Mouse (Mus musculus): ENCODE results near the gene Dnajb7. TPM values are rescaled to one million over a fixed set of nuclear protein-coding genes. Genes with fewer than 3 reads are reported as not detected.

Dnajb7 gene
- polyA plus RNA-seq, 1 experiment from 2014 or later, result 1.0 TPM

GRCm38 (mm10) chr15:81378845-81379244, 29.3 kb downstream of the Dnajb7 start:
- Histone ChIP-seq H3K9ac (ENCODE audit: low read depth, low read length) (no peak overlapping the region), H3K36me3 (ENCODE audit: control insufficient read depth, insufficient read depth, low read length) (peaks cover 31% of the 10 kb centered on the region), H3K27ac (ENCODE audit: low read length) (no peak overlapping the region), H3K4me3 (ENCODE audit: low read depth, low read length) (no peak overlapping the region), H3K27me3 (ENCODE audit: control insufficient read depth, insufficient read depth, low read depth, low read length) (no peaks in the 10 kb centered on the region), H3K4me2 (ENCODE audit: low read length) (no peak overlapping the region), H3K9me3 (replicated peaks; ENCODE audit: control insufficient read depth, low read length, poor library complexity, severe bottlenecking) (no peaks in the 10 kb centered on the region), H3K4me1 (ENCODE audit: control insufficient read depth, insufficient read depth, low read length) (no peaks in the 10 kb centered on the region)
- ATAC-seq, result no peak
- WGBS, result 88% methylated on average over 2 of the region's 2 CpGs

DNA sequence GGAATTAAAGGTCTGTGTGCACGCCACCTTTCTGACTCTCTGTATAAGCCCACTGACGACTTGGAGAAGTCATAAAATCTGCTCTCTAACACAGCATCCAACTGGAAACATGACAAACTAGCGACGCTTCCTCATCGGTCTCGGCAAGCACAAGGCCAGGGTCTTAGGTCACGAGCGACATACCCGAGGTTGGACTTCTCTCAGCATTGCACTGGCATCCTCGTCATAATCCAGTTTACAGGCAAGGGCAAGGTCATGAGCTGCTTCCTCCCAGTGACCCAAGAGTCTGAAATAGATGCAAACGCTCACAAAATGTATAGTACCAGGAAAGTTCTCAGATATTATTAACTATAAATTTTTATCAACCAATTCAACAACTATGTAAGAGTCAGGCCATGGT, 33.5 kb downstream of the Dnajb7 start:
- no peaks in the 10 kb centered on the region for H3K4me1 ChIP-seq (ENCODE audit: control insufficient read depth, insufficient read depth, low read length)
- no peak overlapping the region for H3K4me3 ChIP-seq (ENCODE audit: low read depth, low read length)
- H3K9me3 ChIP-seq (replicated peaks; ENCODE audit: control insufficient read depth, low read length, poor library complexity, severe bottlenecking), result no peaks in the 10 kb centered on the region
- H3K4me2 ChIP-seq (ENCODE audit: low read length), result no peak overlapping the region
- 93% methylated on average over 11 of the region's 11 CpGs for WGBS
- H3K9ac ChIP-seq (ENCODE audit: low read depth, low read length), result no peak overlapping the region
- no peak overlapping the region for H3K27ac ChIP-seq (ENCODE audit: low read length)
- ATAC-seq, result no peak
- H3K36me3 ChIP-seq (ENCODE audit: control insufficient read depth, insufficient read depth, low read length), result peaks cover 37% of the 10 kb centered on the region
- no peaks in the 10 kb centered on the region for H3K27me3 ChIP-seq (ENCODE audit: control insufficient read depth, insufficient read depth, low read depth, low read length)

DNA sequence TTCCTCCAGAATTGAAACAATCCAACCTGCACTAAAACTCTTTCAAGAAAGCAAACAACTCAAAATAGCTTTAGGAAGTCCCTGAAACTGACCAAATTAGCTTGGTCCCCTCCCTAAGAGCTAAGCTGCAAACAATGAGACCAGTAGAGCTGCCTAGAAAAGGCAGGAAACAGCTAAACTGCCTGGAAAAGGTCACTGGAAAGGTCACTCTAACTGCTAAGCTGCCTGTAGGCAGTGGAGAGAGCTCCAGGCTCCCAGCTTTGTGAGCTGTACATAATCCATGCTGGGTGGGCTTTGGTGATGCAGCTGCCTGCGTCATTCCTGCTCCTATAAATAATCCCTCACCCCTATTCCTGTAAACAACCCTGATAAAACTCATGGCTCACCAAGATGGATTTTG, 37.7 kb downstream of the Dnajb7 start:
- Histone ChIP-seq H3K27ac (ENCODE audit: low read length) (no peak overlapping the region), H3K4me3 (ENCODE audit: low read depth, low read length) (no peak overlapping the region), H3K4me1 (ENCODE audit: control insufficient read depth, insufficient read depth, low read length) (no peaks in the 10 kb centered on the region), H3K9ac (ENCODE audit: low read depth, low read length) (no peak overlapping the region), H3K27me3 (ENCODE audit: control insufficient read depth, insufficient read depth, low read depth, low read length) (no peaks in the 10 kb centered on the region), H3K4me2 (ENCODE audit: low read length) (no peak overlapping the region), H3K36me3 (ENCODE audit: control insufficient read depth, insufficient read depth, low read length) (peaks cover 41% of the 10 kb centered on the region), H3K9me3 (replicated peaks; ENCODE audit: control insufficient read depth, low read length, poor library complexity, severe bottlenecking) (no peaks in the 10 kb centered on the region)
- WGBS, result 22% methylated on average over 1 of the region's 1 CpGs
- no peak for ATAC-seq

- Histone ChIP-seq H3K9me3 (replicated peaks; ENCODE audit: control insufficient read depth, low read length, poor library complexity, severe bottlenecking) (no peaks in the 10 kb centered on the region), H3K27me3 (ENCODE audit: control insufficient read depth, insufficient read depth, low read depth, low read length) (no peaks in the 10 kb centered on the region), H3K36me3 (ENCODE audit: control insufficient read depth, insufficient read depth, low read length) (peaks cover 38% of the 10 kb centered on the region), H3K4me2 (ENCODE audit: low read length) (no peak overlapping the region), H3K4me1 (ENCODE audit: control insufficient read depth, insufficient read depth, low read length) (no peaks in the 10 kb centered on the region), H3K27ac (ENCODE audit: low read length) (no peak overlapping the region), H3K4me3 (ENCODE audit: low read depth, low read length) (no peak overlapping the region), H3K9ac (ENCODE audit: low read depth, low read length) (no peak overlapping the region)
- ATAC-seq, result no peak
- 100% methylated on average over 1 of the region's 1 CpGs for WGBS
These were observed 39.5 kb downstream of the Dnajb7 start for GRCm38 (mm10) chr15:81368601-81369000.

- no peak for ATAC-seq
- Histone ChIP-seq H3K4me2 (ENCODE audit: low read length) (no peak overlapping the region), H3K9me3 (replicated peaks; ENCODE audit: control insufficient read depth, low read length, poor library complexity, severe bottlenecking) (no peaks in the 10 kb centered on the region), H3K36me3 (ENCODE audit: control insufficient read depth, insufficient read depth, low read length) (peaks cover 24% of the 10 kb centered on the region), H3K4me3 (ENCODE audit: low read depth, low read length) (no peak overlapping the region), H3K27me3 (ENCODE audit: control insufficient read depth, insufficient read depth, low read depth, low read length) (no peaks in the 10 kb centered on the region), H3K27ac (ENCODE audit: low read length) (no peak overlapping the region), H3K4me1 (ENCODE audit: control insufficient read depth, insufficient read depth, low read length) (no peaks in the 10 kb centered on the region), H3K9ac (ENCODE audit: low read depth, low read length) (no peak overlapping the region)
- WGBS, result 91% methylated on average over 4 of the region's 4 CpGs
These were observed 41.9 kb downstream of the Dnajb7 start for GRCm38 (mm10) chr15:81366241-81366640.

DNA sequence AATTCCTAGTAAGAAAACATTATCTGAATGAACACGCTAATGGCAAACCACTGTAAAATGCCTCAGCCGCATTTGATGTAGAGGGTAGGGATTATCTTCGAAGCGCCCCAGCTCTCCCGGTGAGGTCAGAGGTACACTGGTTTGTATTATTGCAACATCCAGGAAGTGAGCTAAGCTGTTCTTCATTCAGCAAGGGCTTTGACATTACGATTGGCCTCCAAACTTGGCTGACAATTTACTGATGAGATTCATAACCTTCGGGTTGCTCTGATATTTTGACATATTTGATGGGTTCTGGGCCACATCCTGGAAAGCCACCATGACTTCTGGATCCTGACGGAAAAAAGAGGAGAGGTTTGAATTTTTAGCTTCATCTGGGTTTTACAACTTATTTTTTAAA, 42.9 kb downstream of the Dnajb7 start:
- Histone ChIP-seq H3K27me3 (ENCODE audit: control insufficient read depth, insufficient read depth, low read depth, low read length) (no peaks in the 10 kb centered on the region), H3K36me3 (ENCODE audit: control insufficient read depth, insufficient read depth, low read length) (peaks cover 21% of the 10 kb centered on the region), H3K27ac (ENCODE audit: low read length) (no peak overlapping the region), H3K4me3 (ENCODE audit: low read depth, low read length) (no peak overlapping the region), H3K9me3 (replicated peaks; ENCODE audit: control insufficient read depth, low read length, poor library complexity, severe bottlenecking) (no peaks in the 10 kb centered on the region), H3K4me2 (ENCODE audit: low read length) (no peak overlapping the region), H3K4me1 (ENCODE audit: control insufficient read depth, insufficient read depth, low read length) (0 out of 2 replicates have a peak, but pooled peaks cover 2% of the 10 kb centered on the region), H3K9ac (ENCODE audit: low read depth, low read length) (no peak overlapping the region)
- ATAC-seq, result no peak
- WGBS, result 89% methylated on average over 8 of the region's 8 CpGs

- Histone ChIP-seq H3K27ac (ENCODE audit: low read length) (no peak overlapping the region), H3K36me3 (ENCODE audit: control insufficient read depth, insufficient read depth, low read length) (peaks cover 21% of the 10 kb centered on the region), H3K9me3 (replicated peaks; ENCODE audit: control insufficient read depth, low read length, poor library complexity, severe bottlenecking) (no peaks in the 10 kb centered on the region), H3K4me1 (ENCODE audit: control insufficient read depth, insufficient read depth, low read length) (peaks cover 10% of the 10 kb centered on the region), H3K9ac (ENCODE audit: low read depth, low read length) (no peak overlapping the region), H3K4me2 (ENCODE audit: low read length) (no peak overlapping the region), H3K4me3 (ENCODE audit: low read depth, low read length) (no peak overlapping the region), H3K27me3 (ENCODE audit: control insufficient read depth, insufficient read depth, low read depth, low read length) (no peaks in the 10 kb centered on the region)
- WGBS, result 88% methylated on average over 1 of the region's 1 CpGs
- no peak for ATAC-seq
These were observed 43.8 kb downstream of the Dnajb7 start for GRCm38 (mm10) chr15:81364271-81364670.

DNA sequence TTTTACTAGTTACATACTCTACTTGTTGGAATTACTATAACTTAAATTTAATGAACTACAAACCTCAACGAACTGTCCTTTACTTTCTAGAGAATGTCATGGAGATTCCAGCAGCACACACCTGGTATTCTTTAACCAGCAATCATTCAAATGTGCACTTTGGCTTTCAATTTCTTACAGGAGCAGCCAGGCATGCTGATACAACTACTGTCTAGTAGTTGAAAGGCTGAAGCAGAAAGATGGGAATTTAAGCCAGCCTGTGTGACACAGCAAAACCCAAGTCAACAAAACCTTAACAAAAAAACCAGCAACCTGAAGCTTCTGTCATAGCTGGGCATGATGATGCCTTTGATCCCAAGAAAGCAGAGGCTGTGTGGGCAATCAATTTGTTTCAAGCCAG, 45.6 kb downstream of the Dnajb7 start:
- 92% methylated on average over 1 of the region's 1 CpGs for WGBS

GRCm38 (mm10) chr15:81361417-81362015, 46.6 kb downstream of the Dnajb7 start:
- ATAC-seq, result no peak
- Histone ChIP-seq H3K4me2 (ENCODE audit: low read length) (peak overlapping the region; percentile 81), H3K4me3 (ENCODE audit: low read depth, low read length) (no peak overlapping the region), H3K27ac (ENCODE audit: low read length) (peak overlapping the region; percentile 40; the same call in 1 of the 2 replicates), H3K9me3 (replicated peaks; ENCODE audit: control insufficient read depth, low read length, poor library complexity, severe bottlenecking) (no peaks in the 10 kb centered on the region), H3K4me1 (ENCODE audit: control insufficient read depth, insufficient read depth, low read length) (peaks cover 16% of the 10 kb centered on the region), H3K27me3 (ENCODE audit: control insufficient read depth, insufficient read depth, low read depth, low read length) (no peaks in the 10 kb centered on the region), H3K9ac (ENCODE audit: low read depth, low read length) (no peak overlapping the region), H3K36me3 (ENCODE audit: control insufficient read depth, insufficient read depth, low read length) (peaks cover 9% of the 10 kb centered on the region)
- WGBS, result 52% methylated on average over 10 of the region's 10 CpGs

More for the DNA sequence above, 45.6 kb downstream of the Dnajb7 start:
- no peak overlapping the region for H3K27ac ChIP-seq (ENCODE audit: low read length)
- no peak overlapping the region for H3K4me2 ChIP-seq (ENCODE audit: low read length)
- no peak for ATAC-seq
- H3K27me3 ChIP-seq (ENCODE audit: control insufficient read depth, insufficient read depth, low read depth, low read length), result no peaks in the 10 kb centered on the region
- peaks cover 14% of the 10 kb centered on the region for H3K36me3 ChIP-seq (ENCODE audit: control insufficient read depth, insufficient read depth, low read length)
- H3K4me3 ChIP-seq (ENCODE audit: low read depth, low read length), result no peak overlapping the region
- no peaks in the 10 kb centered on the region for H3K9me3 ChIP-seq (replicated peaks; ENCODE audit: control insufficient read depth, low read length, poor library complexity, severe bottlenecking)
- H3K4me1 ChIP-seq (ENCODE audit: control insufficient read depth, insufficient read depth, low read length), result peaks cover 12% of the 10 kb centered on the region
- no peak overlapping the region for H3K9ac ChIP-seq (ENCODE audit: low read depth, low read length)

Measured in midbrain, embryonic 16.5 days (tissue).